Mouse (Mus musculus) gastrocnemius, postnatal 4 days (tissue): ENCODE measurements around the gene Efcab14. TPM values are rescaled to one million over a fixed set of nuclear protein-coding genes. Genes with fewer than 3 reads are reported as not detected.

ENCODE experiments used
- DNase-seq, 2 experiments: peaks; one replicate each; pipeline ENCODE4 v3.0.0; 2021 to 2022; ENCODE audit warnings: low spot score in 2 of 2, mixed read lengths in 2 of 2
- total RNA-seq, 2 experiments: library from RNA; stranded (reverse); gene quantifications; 2 replicates each; pipeline ENCODE4 v1.2.3; 2021

Efcab14 gene
- total RNA-seq, 2 experiments from 2014 or later, result 36.5 to 40.3 TPM

DNA sequence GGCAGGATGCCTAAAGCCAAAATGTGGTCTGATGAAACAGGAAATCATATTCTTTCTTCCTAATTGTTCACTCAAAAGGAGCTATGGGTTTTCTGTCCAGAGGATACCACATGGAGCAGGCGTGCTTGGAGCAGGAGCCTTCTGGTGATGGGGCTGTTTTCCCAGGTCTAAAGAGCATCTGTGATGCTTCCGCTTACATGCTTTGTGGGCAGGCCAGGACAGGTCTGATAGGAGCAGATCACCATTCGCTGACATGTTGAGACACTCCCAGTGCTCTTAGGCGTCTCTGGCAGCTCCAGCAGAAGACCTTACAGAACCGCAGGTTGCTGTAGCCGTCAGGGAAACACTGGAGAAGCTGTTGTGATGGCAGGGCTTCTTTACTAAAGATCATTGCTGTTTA is 37.5 kb downstream of the Efcab14 start:
- DNase-seq, result no peak

DNA sequence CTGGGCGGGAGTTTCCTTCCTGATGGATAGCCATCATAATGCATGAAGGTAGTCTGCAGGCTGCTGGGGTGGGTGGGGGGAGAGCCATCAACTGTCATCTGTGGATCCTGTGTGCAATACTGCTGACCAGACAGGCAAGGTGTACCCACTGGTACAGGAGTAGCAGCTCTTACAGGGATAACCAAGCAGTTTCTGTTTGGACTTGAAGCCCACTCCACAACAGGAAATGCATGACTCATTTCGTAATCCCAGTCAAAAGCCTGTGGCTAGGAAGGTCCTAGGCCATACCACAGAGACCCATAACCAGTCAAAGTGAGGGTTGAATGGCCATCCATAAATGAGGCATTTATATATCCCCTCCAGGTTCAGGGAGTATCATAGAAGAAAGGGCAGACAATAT is 40.1 kb downstream of the Efcab14 start:
- DNase-seq, result no peak

DNA sequence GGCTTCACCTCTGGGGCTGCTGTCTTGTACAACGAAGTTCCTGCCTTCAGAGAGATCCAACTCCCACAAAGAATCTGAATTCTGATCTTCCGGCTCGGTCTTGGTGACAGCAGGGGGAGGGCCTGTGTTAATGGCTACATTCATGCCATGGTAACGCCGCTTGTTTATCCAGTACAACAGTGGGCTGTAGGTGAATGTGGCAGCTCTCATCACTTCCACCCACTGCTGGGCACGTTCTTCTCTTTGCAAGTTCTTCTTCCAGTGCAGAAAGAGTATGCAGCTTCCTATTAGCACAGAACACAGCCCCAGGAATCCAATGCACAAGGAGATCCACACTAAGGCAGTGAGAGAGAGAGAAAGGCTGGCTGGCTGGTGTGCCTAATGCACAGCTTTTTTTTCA is 42.7 kb downstream of the Efcab14 start:
- no peak for DNase-seq

DNA sequence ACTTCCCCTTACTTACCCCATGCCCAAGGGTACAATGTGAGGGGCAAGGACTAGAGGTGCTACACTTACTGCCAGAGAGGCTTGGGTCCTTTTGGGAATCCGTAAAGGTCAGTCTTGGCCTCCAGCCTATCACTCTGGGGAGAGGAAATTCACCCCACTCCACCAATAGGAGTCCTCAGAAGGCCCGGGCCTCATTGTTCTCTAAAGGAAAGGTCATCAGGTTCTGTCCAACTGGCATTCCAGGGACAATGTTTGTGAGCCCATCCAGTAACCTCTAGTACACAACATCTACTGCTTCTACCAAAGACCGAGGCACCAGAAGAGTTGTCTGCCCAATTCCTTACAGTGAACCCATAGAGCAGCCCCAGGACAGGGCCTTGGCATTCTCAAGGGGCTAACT is 43.4 kb downstream of the Efcab14 start, which contains the start of gene Tex38:
Tex38 (minus strand) TSS at position 101 of the 400 bp plus-strand sequence.
- no peak for DNase-seq

DNA sequence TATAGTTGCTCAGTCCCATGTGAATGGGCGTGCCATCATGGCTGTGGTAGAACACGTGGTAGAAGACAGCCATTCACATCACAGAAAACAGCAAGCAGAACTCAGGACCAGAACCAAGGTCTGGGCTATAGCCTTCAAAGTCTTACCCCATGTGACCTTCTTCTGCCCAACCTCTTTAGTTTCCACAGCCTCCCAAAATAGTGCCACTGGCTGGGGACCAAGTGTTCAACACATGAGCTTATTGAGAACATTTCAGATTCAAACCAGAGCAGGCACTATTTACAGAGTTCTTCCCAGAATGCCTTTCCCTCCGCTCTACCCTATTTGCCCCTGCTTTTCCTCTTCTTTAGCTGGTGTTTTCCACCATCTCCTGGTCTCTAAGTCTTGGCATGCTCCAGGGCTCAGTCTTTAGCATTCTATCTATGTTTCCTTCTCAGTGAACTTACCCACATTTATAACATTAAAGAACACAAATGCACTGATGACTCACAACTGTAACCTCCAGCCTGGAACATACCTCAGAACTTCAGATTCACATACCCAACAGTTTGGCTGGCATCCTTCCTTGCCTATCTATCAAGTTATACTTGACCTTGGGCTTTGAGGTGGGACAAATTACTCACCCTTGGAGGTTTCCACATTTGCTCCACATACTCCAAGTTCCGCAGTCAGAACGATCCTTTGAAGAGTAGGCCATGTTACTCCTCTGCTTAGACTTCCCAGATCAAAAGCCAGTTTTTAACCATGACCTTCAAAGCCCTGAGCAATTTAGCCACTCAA is 44.7 kb downstream of the Efcab14 start:
- no peak for DNase-seq

DNA sequence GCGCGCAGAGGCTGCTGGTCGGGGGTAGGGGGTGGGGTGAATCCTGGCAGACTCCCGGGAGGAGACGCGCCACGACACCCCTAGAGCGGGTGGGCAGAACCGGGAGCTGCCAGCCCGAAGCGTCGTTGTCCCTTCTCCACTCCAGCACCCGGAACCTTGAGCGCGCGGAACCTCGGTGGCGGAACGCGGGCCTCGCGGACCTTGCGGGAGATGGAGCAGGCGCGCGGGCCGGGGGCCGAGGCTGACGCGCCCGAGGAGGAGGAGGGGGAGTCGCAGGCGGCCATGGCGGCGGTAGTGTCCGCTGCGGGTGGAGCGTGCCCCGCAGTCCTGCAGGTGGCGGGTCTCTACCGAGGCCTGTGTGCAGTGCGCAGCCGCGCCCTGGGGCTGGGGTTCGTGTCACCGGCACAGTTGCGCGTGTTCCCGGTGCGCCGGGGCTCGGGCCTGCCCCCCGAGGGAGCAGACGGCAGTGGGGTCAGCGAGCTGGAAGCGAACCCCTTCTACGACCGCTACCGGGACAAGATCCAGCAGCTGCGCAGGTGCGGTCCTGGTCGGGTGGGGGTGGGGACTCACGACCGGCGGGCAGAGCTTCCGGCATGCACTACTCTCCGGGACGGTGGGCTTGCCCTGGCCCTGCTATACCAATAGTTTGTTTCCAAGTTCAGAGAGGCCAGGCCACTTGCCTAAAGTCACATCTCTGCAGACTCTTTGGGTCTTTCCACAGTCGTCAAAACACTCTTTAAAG is 47.4 kb downstream of the Efcab14 start, which contains the start of gene Atpaf1:
Atpaf1 (plus strand) TSS at position 44 of the 742 bp plus-strand sequence.
- DNase-seq, result peak; percentile 61 to 76

DNA sequence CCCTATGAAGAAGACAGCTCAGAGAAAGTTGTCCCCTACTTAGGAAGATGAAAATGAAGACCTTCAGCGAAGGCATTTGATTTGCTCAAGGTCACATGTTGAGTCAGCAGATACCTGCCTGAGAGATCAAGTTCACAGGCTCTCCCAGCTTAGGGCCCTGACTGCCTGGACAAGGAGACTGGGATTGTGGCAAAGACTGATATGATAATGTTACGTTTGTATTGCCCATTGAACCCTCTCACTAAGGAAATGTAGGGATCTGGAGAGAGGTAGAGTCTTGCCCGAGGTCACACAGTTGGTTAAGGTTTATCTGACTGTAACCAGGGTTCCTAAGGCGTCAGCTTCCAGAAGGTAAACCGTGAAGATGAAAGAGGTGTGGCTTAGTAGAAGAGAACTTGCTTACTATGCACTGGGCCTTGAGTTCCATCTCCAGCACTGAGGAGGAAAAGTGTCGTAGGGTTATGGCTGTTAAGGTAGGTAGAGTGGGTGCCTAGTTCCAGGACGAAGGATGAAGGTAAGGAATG is 48.0 kb downstream of the Efcab14 start:
- no peak for DNase-seq

DNA sequence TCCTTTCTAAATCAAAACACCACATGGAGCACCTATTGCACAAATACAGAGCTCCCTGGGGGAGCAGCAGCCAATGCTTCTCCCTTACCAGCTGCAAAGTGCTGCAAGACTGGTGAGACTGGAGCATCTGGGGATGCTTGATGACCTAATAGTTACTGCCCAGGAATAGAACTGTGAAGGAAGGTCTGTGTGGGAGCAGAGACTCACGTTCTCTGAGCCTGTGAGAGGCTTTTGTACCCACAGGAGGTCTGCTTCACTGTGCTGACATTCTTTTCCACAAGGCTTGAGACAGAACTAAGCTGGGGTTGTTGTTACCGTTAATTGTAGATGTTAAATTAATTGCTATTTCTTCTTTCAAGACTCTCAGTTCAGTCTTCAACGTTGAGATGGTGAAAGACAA is 53.3 kb downstream of the Efcab14 start:
- no peak for DNase-seq

DNA sequence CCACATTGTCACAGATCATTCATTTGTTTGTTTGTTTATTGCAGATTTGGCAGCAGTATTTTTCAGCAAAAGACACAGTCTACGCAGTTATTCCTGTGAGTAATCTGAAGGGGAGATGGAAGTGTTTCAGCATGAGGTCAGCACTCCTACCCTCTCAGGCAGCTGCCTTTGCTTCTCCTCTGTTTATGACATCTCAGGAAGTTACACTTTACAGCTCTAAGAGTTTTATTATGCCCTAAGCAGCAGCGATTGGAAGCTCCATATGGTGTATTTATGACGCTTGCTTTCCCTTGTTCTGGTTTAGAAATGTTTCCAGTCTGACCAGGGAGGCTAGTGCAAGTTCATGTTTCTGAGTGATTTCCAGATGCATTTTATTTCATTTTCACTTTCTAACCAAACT is 57.8 kb downstream of the Efcab14 start:
- DNase-seq, result no peak

DNA sequence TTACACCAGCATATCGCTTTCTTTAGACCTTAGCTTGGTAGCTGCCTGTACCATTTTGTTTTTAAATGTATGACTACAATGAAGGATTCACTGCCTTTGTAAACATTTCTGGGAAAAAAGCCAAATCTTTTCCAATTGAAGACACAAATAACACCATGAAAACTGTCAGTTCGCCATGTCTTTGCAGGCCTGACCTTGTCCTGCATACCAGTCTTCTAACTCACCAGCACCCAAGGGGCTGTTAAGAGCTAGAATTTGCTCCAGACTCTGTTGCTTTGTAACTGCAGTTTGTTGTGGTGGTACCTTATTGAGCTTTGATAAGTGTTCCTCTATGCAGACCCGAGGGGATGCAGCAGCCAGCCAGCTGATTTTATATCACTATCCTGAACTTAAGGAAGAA is 62.4 kb downstream of the Efcab14 start:
- DNase-seq, result no peak

DNA sequence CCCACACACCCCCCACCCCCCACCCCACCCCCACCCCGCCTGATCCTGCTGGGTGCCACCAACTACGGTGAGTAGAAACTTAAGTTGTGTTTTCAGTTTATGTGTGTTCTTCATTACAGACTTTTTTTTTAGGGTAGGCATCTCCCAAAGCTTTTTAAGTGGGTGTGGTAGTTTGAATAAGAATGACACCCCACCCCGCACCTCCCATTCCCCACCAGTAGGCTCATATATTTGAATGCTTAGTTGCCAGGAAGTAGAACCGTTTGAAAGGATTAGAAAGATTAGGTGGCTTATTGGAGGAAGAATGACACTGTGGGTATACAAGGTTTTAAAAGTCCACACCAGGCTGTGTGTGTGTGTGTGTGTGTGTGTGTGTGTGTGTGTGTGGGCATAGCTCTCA is 74.8 kb downstream of the Efcab14 start:
- DNase-seq, result no peak

DNA sequence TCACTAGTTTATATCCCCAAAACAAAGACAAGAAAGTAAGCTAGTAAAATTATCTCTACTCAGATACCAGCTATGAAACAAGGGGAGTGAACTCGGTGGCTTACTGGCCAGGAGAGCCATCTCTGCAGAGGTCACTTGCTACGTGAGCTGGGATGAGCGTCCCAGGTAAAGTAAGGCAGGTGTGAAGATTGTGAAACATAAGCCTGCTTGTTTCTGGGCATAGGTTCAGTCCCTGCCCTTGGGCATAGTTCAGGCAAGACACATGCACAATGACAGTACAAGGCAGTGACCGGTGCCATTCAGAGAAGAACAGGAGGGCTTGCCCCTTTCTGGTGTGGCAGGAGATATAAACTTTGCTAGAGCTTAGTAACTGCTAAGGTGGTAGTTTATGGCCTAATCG is 78.1 kb downstream of the Efcab14 start:
- DNase-seq, result no peak

DNA sequence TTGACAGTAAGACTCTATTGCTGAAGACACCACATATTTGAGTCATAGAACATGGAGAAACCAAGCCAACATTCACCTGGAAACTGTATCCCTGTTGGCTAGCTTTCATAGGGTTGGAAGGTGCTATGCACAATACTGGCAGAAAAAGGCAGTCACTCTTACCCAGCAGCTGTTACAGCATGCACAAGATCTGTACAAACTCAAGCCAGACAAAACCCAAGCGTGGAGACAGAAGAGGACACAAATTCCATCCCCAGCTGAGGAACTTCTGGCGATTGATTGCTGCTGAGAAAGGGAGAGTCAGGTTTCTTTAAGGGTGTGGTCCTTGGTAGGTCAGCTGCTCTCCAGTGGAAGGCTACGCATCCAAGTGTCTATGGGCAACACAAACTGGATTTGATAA is 82.7 kb downstream of the Efcab14 start:
- DNase-seq, result no peak

DNA sequence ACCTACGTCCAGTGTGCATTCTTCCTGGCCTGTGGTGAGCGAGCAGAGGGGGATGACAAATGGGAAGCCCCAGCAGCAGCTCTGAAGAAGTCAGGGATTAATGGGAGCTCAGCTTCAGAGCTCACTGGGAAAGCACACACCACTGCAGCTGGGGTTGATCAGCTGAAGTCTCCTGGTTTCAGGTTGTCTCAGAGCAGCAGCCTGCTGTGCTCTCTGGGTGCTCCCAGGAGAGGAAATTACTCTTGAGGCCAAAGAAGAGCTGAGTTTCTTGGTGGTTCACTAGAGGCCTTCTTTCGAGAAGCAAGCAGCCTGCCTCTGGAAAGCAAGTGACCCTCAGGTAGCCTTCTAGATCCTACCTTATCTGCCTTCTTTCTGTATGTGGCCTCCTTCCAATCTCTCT is 83.4 kb downstream of the Efcab14 start:
- no peak for DNase-seq

DNA sequence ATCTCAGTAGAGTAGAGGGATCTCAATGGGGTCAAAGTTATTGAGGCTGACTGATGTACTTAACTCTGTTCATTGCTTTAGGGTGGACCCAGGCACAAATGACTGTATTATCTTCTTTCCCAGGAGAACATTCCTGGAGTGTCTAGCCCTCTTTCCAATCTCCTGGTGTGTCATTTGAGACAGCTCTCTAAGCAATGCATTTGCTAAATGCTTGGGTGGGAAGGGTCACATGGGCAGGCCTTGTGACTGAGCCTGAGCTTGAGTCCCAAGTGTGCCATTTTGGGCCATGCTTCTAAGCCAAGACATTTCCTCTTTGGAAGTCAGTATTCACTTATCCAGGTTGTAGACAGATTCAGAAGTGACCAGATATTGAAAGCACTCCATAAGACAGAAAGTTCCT is 83.9 kb downstream of the Efcab14 start:
- no peak for DNase-seq

DNA sequence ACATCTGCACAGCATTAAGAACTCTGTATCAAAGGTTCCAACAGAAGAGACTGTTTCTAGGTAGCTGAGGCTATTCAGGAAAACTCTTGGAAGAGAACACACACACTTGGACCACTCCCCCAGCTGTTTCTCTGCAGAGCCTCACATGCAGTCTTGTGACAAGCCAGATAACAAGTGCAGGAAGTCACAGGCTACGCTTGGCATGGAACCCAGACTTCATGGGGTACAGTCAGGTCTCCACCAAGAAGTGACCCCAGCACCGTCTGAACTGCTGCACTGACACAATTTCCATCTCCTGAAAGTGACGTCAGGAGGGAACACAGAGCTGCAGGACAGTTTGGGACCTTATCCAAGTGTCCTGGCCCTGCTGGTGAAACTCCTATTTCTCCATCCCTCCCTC is 84.4 kb downstream of the Efcab14 start:
- no peak for DNase-seq

DNA sequence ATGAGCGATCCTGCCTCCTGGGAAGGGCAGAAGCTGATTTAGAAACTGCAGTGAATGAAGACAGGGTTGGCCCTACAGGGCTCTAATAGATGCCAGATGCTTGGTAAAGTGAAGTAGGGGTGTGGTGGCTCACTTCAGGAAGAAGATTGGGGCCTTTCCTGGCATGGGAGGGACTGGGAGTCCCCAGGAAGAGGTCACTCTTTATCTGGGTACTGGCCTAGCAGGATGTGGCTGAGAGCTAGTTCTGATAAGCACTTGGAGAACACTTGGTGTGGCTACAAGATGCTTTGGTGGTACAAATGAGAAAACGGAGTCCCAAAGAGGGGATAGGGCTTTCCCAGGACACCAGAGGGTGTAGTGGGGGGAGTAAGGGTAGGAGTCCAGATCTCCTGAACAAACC is 86.6 kb downstream of the Efcab14 start:
- DNase-seq, result no peak

DNA sequence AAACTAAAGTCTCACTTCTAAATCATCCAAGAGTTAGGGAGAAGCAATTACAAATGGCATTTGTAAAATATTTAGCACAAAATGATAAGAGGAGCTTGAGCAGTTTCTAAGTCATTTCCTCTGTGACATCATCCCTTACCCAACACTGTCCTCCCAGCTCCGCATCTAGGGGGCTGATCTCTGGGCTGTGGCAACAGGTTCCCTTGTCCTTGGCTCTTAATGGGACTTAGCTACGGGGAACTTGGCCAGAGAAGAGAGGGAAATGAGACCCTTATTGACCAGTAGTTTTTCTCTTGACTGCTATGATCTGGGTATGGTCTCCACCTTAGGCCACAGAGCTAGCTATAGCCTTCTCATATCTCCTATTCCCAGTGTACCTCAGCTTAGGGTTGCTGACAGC is 87.7 kb downstream of the Efcab14 start:
- no peak for DNase-seq
